Mouse (Mus musculus) layer of hippocampus, adult 9-11 months (tissue): Measurements from ENCODE around the gene 1700013G24Rik.

ENCODE experiments used
- DNase-seq: peaks from one replicate; pipeline ENCODE4 v3.0.0; 2022

Gene 1700013G24Rik

GRCm38 (mm10) chr4:137497892-137498722 is 45.0 kb downstream of the 1700013G24Rik start:
- no peak for DNase-seq

- no peak for DNase-seq
These were observed 45.9 kb downstream of the 1700013G24Rik start for GRCm38 (mm10) chr4:137498882-137499583.

DNA sequence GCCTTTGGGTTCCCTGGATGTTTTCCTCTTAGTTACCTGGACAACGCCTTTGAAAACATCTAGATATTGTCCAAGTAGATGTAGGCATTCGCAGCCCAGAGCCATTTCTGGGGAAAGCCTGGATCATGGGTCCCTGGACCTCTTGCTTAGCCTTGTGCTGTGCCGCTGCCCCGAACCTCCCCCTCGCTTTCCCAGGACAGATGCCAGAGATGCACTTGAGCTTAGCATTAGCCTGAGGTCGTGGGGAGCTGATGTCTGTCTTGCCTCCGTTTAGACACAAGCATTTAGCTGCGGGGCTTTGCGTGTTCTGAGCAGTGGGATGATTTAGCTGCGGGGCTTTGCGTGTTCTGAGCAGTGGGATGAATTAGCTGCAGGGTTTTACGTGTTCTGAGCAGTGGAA is 47.1 kb downstream of the 1700013G24Rik start:
- DNase-seq, result no peak

DNA sequence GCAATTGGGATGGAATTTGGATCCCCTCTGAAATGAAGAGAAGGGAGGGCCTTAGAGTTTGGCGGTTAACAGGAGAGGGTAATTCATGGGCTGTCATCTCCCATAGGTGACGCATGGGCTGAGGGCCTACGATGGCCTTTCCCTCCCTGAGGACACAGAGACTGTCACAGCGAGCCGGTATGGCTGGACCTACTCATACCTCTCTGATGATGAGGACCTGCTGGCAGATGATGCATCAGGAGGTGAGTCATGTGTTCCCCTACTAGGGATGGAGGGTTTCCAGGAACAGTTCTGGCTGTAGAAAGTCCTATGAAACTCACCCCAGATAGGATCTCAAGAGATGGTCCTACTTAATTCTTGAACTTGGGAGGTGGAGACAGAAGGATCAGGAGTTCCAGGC is 47.9 kb downstream of the 1700013G24Rik start:
- DNase-seq, result no peak

DNA sequence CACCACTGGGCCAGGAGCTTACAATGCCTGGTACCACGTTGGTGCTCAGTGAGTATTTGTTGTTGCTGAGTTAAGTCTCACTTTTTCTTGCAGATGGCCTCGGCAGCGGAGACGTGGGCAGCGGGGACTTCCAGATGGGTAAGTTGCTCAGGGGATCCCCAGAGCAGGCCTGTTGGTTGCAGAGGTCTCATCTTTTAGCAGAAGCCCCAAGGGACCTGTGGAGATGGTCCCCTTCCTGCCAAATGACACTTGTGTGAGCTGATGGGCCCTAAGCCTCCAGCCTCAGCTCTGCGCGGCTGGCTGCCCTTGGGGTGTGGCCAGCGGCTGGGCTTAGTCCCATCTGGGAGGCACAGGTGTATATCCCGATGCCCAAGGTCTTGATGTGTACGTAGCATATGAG is 49.1 kb downstream of the 1700013G24Rik start:
- no peak for DNase-seq

DNA sequence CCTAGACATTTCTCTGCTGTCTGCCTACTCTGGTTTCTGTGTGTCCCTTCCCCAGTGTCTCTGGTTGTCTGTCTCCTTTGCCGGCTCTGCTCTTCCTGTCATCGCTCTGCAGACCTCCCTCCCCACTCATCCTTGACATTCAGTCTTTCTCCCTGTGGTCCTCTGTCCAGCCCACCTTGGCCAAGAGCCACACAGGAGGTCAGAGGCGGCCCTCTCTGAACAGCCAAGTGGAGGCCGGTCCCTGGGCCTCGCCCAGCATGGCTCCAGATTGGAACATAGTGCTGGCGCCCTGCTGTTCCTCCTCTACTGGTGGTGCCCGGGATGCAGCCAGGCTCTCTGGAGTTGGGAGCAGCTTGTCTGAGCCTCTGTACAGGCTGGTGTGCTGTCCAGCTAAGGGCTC is 49.7 kb downstream of the 1700013G24Rik start:
- no peak for DNase-seq

- peak; percentile 78 for DNase-seq
These were observed 50.5 kb downstream of the 1700013G24Rik start for GRCm38 (mm10) chr4:137503509-137503971.
